Mouse (Mus musculus) liver, embryonic 11.5 days (tissue): ENCODE measurements at regions not wholly inside any gene's neighbourhood (a gene's known extent, or its start where the extent isn't known, plus 50 kb on each side); places are given as distances from the start of the nearest gene placed in this dataset.

Experiments
- ATAC-seq: fragments of 200-750 bp; cut with Nextera tagmentation; replicated peaks from 2 replicates; pipeline ENCODE4 v1.8.0; 2017; ENCODE audit warnings: moderate number of reproducible peaks, mild to moderate bottlenecking, moderate TSS enrichment, moderate library complexity; ENCODE audit not compliant: low FRiP score
- DNase-seq: peaks from one replicate; pipeline ENCODE4 v3.0.0-alpha.2; 2017; ENCODE audit warnings: low spot score
- H3K27ac ChIP-seq: fragments of 300-500 bp; sonication (generic); 2 replicates; pipeline ENCODE4 v1.5.1; 2014; ENCODE audit warnings: mild to moderate bottlenecking, low read depth, low read length, control low read depth
- H3K27me3 ChIP-seq: fragments of 300-500 bp; sonication (generic); replicated peaks from 2 replicates; pipeline ENCODE4 v1.6.1; 2014; ENCODE audit warnings: low read length, mixed read lengths; ENCODE audit not compliant: control insufficient read depth, insufficient read depth
- H3K36me3 ChIP-seq: fragments of 300-500 bp; sonication (generic); 2 replicates; pipeline ENCODE4 v1.6.1; 2014; ENCODE audit warnings: mild to moderate bottlenecking, low read length, moderate library complexity, mixed read lengths; ENCODE audit not compliant: control insufficient read depth, insufficient read depth
- H3K4me1 ChIP-seq: fragments of 300-500 bp; sonication (generic); replicated peaks from 2 replicates; pipeline ENCODE4 v1.6.1; 2014; ENCODE audit warnings: low read length, mixed read lengths; ENCODE audit not compliant: control insufficient read depth, insufficient read depth
- H3K4me2 ChIP-seq: fragments of 300-500 bp; sonication (generic); 2 replicates; pipeline ENCODE4 v1.6.1; 2014; ENCODE audit warnings: mild to moderate bottlenecking, control low read depth, moderate library complexity
- H3K4me3 ChIP-seq: fragments of 300-500 bp; sonication (generic); 2 replicates; pipeline ENCODE4 v1.5.1; 2014; ENCODE audit warnings: low read depth, low read length, control low read depth
- H3K9ac ChIP-seq: fragments of 300-500 bp; sonication (generic); 2 replicates; pipeline ENCODE4 v1.6.1; 2014; ENCODE audit warnings: low read depth, low read length, control low read depth
- H3K9me3 ChIP-seq: fragments of 300-500 bp; sonication (generic); 2 replicates; pipeline ENCODE4 v1.6.1; 2016; ENCODE audit warnings: low read length, inconsistent platforms, mixed read lengths; ENCODE audit not compliant: control insufficient read depth
- WGBS: fragments of 180-500 bp; shearing (Covaris S2); extraction: QIAGEN DNeasy Blood & Tissue Kit; methylation state at CpG from one replicate; pipeline ENCODE4 v1.1.7; 2014; 5-methylcytosine and 5-hydroxymethylcytosine counted together

DNA sequence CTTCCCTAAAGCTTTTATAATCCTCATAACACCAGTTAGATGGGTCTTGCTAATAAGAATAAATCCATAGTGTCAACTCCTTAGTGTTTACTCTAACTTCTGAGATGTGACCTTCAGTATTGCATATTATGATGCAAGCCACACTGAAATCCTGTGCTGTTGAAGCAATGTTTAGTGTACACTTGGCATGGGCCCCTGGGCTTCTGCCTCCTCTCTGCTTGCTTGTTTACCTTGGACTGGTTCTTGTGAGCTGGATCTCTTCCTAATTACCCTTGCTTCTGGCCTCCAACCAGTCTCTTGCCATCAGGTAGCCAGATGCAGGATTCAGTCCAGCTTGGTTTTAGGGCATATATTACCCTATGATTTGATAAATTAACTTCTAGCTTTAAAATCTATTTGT is 57.0 kb downstream of the Rgs2 start:
- ATAC-seq (no peak), DNase-seq (no peak)
- no peak overlapping the region for H3K27ac ChIP-seq

GRCm38 (mm10) chr1:143941465-143941864 is 62.5 kb downstream of the Rgs2 start:
- Histone ChIP-seq H3K36me3 (no peaks in the 10 kb centered on the region), H3K4me3 (no peak overlapping the region), H3K4me1 (no peaks in the 10 kb centered on the region), H3K9me3 (no peaks in the 10 kb centered on the region), H3K27me3 (no peaks in the 10 kb centered on the region), H3K27ac (no peak overlapping the region), H3K4me2 (no peak overlapping the region), H3K9ac (no peak overlapping the region)
- ATAC-seq (no peak), DNase-seq (no peak)
- 77% methylated on average over 5 of the region's 5 CpGs for WGBS

More for the DNA sequence above, 57.0 kb downstream of the Rgs2 start:
- Histone ChIP-seq H3K27me3 (no peaks in the 10 kb centered on the region), H3K4me2 (no peak overlapping the region), H3K9ac (no peak overlapping the region), H3K36me3 (no peaks in the 10 kb centered on the region), H3K9me3 (no peaks in the 10 kb centered on the region), H3K4me1 (no peaks in the 10 kb centered on the region), H3K4me3 (no peak overlapping the region)

DNA sequence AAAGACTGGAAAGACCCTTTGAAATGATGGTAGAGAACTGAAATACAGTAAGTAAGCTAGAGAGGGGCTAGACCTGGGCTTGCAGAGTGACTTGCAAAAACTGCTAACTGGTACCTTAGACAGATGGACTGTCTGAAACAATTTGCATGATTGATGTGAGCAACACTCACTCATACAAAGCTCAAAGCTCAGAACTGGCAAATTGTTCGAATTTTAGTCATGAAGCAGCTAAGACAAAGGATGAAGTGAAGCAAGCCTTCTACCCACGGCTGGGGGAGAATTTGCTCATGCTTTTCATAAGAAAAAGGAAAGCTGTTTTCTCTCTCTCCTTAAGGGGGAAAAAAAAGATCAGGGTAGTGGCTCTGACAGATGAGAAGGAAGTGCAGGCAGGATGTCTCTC is 64.5 kb downstream of the Rgs2 start:
- no peak for ATAC-seq
- Histone ChIP-seq H3K27me3 (no peaks in the 10 kb centered on the region), H3K4me2 (no peak overlapping the region), H3K4me3 (no peak overlapping the region), H3K9ac (no peak overlapping the region), H3K4me1 (no peaks in the 10 kb centered on the region), H3K27ac (no peak overlapping the region), H3K36me3 (no peaks in the 10 kb centered on the region), H3K9me3 (no peaks in the 10 kb centered on the region)
- 53% methylated on average over 2 of the region's 2 CpGs for WGBS
- no peak for DNase-seq

DNA sequence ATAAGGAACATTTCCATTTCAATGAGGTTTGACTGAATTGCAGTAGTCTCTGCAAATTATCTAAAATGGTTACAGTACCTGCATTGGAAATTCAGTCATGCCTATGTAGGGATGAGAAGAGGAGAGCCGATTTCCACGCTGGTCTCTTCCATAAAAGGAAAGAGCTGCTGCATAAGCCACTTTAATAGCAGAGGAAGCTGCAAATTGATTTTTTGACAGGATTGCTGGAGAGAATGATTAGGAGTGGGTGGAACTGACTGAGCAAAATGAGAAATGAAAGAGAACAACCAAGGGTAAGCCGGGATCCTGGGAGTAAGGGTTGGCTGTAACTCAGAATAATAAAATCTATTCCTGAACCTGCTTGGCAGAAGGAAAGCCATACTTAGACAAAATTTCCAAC is 65.4 kb downstream of the Rgs2 start:
- Histone ChIP-seq H3K4me3 (no peak overlapping the region), H3K27ac (no peak overlapping the region), H3K4me2 (no peak overlapping the region), H3K9ac (no peak overlapping the region), H3K36me3 (no peaks in the 10 kb centered on the region), H3K27me3 (no peaks in the 10 kb centered on the region), H3K4me1 (no peaks in the 10 kb centered on the region), H3K9me3 (no peaks in the 10 kb centered on the region)
- ATAC-seq (no peak), DNase-seq (no peak)
- WGBS = 80% methylated on average over 3 of the region's 3 CpGs

DNA sequence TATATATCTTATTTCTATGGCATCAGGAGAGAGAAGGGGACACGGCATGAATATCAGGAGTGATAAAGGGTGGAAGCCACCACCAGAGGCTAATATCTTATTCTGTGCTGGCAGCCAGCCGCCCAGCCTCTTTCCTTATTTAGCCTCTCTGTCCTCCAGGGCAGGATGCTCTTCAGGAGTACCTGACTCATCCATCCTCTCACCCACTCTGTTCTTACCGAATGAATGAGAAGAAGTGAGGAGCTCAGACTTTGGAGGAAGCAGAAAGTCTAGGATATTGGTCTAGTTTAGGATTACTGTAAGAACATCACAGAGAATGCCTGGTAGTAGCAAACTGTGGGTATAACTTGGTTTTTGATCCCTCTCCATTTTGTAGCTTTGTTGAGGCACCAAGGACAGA is 73.2 kb downstream of the Rgs2 start:
- H3K4me1 ChIP-seq = no peaks in the 10 kb centered on the region
- no peaks in the 10 kb centered on the region for H3K9me3 ChIP-seq
- H3K27me3 ChIP-seq = no peaks in the 10 kb centered on the region
- 75% methylated on average over 3 of the region's 3 CpGs for WGBS
- H3K4me2 ChIP-seq = no peak overlapping the region
- no peak overlapping the region for H3K4me3 ChIP-seq
- no peak for DNase-seq
- H3K27ac ChIP-seq = no peak overlapping the region
- ATAC-seq = no peak
- no peak overlapping the region for H3K9ac ChIP-seq
- H3K36me3 ChIP-seq = no peaks in the 10 kb centered on the region

DNA sequence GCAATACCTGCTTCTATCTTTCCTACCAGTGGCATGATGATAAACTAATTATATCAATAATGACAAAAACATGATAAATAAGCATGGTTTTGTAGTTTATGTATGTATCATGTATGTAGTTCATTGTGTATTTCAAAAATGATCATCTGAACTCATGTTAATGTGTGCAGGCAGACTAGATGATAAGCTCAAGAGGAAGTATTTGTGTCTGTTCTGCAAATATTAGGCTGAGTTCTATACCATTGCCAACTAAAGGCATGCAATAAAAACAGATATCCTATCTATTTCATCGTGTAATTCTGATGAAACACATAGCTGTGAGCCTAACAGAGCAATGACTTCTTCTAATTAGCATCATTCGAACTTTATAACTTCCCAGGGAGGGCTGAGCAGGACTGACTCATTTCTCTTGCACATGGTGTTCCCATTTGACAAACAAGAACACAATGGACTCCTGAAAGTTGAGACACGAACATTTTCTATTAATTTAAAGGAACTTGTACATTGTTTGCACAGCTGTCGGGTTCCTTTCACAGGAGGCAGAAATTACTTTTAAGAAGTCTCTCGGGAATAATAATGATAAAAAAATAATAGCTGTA is 74.3 kb downstream of the Rgs2 start:
- 71% methylated on average over 5 of the region's 5 CpGs for WGBS
- Histone ChIP-seq H3K4me1 (no peaks in the 10 kb centered on the region), H3K9me3 (no peaks in the 10 kb centered on the region), H3K27me3 (no peaks in the 10 kb centered on the region), H3K27ac (no peak overlapping the region), H3K4me2 (no peak overlapping the region), H3K36me3 (no peaks in the 10 kb centered on the region), H3K9ac (no peak overlapping the region), H3K4me3 (no peak overlapping the region)
- ATAC-seq (no peak), DNase-seq (no peak)

- Histone ChIP-seq H3K27ac (no peak overlapping the region), H3K36me3 (no peaks in the 10 kb centered on the region), H3K4me1 (no peaks in the 10 kb centered on the region), H3K4me3 (no peak overlapping the region), H3K9me3 (no peaks in the 10 kb centered on the region), H3K27me3 (no peaks in the 10 kb centered on the region), H3K9ac (no peak overlapping the region), H3K4me2 (no peak overlapping the region)
- DNase-seq (no peak), ATAC-seq (no peak)
- 53% methylated on average over 1 of the region's 1 CpGs for WGBS
Observed at GRCm38 (mm10) chr1:143922499-143922898, 81.5 kb downstream of the Rgs2 start.

- ATAC-seq (no peak), DNase-seq (no peak)
- 78% methylated on average over 7 of the region's 7 CpGs for WGBS
- no peak overlapping the region for H3K4me2 ChIP-seq
- H3K9ac ChIP-seq = no peak overlapping the region
- no peaks in the 10 kb centered on the region for H3K36me3 ChIP-seq
- no peaks in the 10 kb centered on the region for H3K4me1 ChIP-seq
- no peaks in the 10 kb centered on the region for H3K27me3 ChIP-seq
- H3K27ac ChIP-seq = no peak overlapping the region
- no peaks in the 10 kb centered on the region for H3K9me3 ChIP-seq
- H3K4me3 ChIP-seq = no peak overlapping the region
Observed at GRCm38 (mm10) chr1:143920256-143920655, 83.7 kb downstream of the Rgs2 start.

- Histone ChIP-seq H3K27ac (no peak overlapping the region), H3K9me3 (no peaks in the 10 kb centered on the region), H3K4me3 (no peak overlapping the region), H3K4me2 (no peak overlapping the region), H3K4me1 (no peaks in the 10 kb centered on the region), H3K36me3 (no peaks in the 10 kb centered on the region), H3K27me3 (no peaks in the 10 kb centered on the region), H3K9ac (no peak overlapping the region)
- ATAC-seq (no peak), DNase-seq (no peak)
- WGBS = 65% methylated on average over 5 of the region's 5 CpGs
Observed at GRCm38 (mm10) chr1:143918949-143919348, 85.0 kb downstream of the Rgs2 start.
